Mouse (Mus musculus) neutrophil, adult 65 days (primary cell): Measurements from ENCODE around the gene Olfr923. TPM values are rescaled to one million over a fixed set of nuclear protein-coding genes. Genes with fewer than 3 reads are reported as not detected.

Experiments
- total RNA-seq: library from RNA; stranded (reverse); gene quantifications from 2 replicates; pipeline ENCODE4 v1.2.4, GENCODE M21; 2023

Olfr923 gene
- total RNA-seq = not detected in 2 replicates

DNA sequence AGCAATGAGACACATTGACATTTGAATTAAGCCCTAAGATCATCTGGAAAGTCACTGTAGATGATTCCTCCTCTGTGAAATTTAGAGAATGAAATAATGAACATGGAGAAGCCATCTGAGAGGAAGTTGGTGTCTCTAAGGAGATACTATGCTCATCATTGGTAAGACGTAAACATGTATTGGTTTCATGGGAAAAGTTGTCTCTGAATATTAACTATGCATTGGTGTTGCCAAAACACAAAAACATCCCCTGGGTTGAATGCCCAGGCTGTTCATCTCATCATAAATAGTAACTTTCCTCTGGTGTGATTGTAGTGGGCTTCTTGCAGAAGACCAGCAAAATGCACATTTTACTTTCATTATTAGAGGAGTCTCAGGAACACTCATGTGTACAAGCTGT lies at the start of gene Olfr923:
Olfr923 (plus strand) TSS at position 301 of the 400 bp plus-strand sequence.

DNA sequence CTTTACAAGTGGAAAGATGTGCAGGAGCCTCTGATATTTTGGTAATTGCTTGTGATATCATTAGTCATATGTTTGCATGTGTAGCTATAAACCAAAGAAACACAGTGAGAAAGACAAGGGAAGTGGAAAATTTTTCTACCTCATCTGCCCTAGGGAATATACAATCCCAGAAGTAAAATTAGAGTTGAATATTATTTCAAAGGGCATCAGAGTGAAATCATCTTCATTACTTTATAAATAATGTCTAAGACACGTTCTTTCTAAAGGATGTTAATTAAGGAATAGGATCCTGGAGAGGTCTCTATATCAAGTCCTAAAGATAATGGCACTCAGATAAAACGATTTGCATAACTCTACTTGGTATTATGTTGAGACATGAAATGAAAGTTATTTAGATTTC lies 12.0 kb upstream of the Olfr923 start, which contains the start of gene Olfr922:
Olfr922 (plus strand) TSS at position 301 of the 400 bp plus-strand sequence.

DNA sequence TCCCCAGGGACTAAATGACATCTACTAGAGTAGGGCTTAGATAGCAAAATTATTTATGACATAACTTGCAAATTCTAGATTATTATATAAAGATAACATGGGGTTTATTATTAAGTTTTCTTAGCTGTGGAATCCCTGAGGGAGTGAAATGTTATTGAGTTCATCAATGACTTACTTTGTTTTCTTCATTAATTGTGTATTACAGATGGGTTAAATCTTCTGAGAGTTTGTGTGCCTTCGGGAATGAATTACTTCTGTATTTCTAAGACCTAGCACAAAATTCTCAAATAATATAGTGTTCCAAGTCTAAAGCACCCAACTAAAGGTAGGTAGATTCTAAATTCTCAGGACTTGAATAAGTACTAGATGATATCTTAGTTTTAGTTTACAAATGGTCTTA lies 17.8 kb downstream of the Olfr923 start, which contains the start of gene Olfr924:
Olfr924 (plus strand) TSS at position 301 of the 400 bp plus-strand sequence.

DNA sequence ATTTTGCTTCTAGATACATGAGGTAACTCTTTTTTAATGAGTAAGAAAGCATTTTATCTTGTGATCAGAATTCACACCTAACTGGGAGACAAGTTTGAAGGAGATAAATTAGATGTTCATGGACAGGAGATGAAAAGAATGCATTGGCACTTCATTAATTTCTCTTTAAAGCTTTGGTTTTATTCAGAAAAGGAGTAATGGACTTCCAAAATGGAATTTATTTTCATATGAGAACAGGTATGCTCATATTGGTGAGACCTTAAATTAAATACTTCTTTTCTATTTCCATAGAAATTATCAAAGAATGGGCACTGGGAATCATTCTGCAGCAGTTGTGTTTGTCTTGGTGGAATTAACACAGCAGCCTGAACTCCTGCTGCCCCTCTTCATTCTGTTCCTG lies 28.4 kb downstream of the Olfr923 start, which contains the start of gene Olfr26:
Olfr26 (plus strand) TSS at position 301 of the 400 bp plus-strand sequence.

DNA sequence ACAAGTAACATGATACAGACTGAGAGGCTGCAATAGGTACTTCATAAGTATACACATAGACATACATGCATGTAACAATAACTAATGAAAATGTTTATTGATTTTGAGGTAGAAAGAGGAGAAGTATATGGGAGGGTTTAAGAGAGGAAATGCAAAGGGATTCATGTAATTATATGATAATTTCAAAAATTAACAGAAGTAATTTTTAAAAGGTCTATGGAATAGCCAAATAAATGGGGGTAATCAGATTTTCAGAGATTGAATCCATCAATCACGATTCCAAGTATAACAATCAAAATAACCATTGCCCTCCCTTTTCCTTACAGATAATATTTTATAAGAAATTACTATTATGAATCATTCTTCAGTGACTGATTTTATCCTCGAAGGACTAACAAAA lies 50.5 kb downstream of the Olfr923 start, which contains the start of gene Olfr926:
Olfr926 (plus strand) TSS at position 301 of the 400 bp plus-strand sequence.

Other genes with a start within 250 kb of the Olfr923 start
- not detected in 2 replicates for gene Olfr912, start 246.4 kb upstream of the Olfr923 start, total RNA-seq
- gene Olfr913, start 233.8 kb upstream of the Olfr923 start, total RNA-seq = not detected in 2 replicates
- gene Olfr914, start 221.4 kb upstream of the Olfr923 start, total RNA-seq = not detected in 2 replicates
- gene Olfr916, start 166.7 kb upstream of the Olfr923 start, total RNA-seq = not detected in 2 replicates
- not detected in 2 replicates for gene Olfr917, start 160.7 kb upstream of the Olfr923 start, total RNA-seq
- gene Olfr918, start 151.9 kb upstream of the Olfr923 start, total RNA-seq = not detected in 2 replicates
- not detected in 2 replicates for gene Olfr919, start 122.9 kb upstream of the Olfr923 start, total RNA-seq
- 24.1 and 27.6 TPM in 2 replicates for gene Vwa5a, start 108.3 kb upstream of the Olfr923 start, total RNA-seq
- gene Olfr920, start 74.2 kb upstream of the Olfr923 start, total RNA-seq = 0.16 TPM in 1 of 2 replicates, not detected in the other
- gene Olfr921, start 53.5 kb upstream of the Olfr923 start, total RNA-seq = not detected in 2 replicates
- gene Olfr922, start 11.9 kb upstream of the Olfr923 start, total RNA-seq = not detected in 2 replicates
- gene Olfr924, start 17.9 kb downstream of the Olfr923 start, total RNA-seq = not detected in 2 replicates
- not detected in 2 replicates for gene Olfr26, start 28.5 kb downstream of the Olfr923 start, total RNA-seq
- gene Olfr926, start 50.6 kb downstream of the Olfr923 start, total RNA-seq = not detected in 2 replicates
- gene Olfr930, start 103.3 kb downstream of the Olfr923 start, total RNA-seq = not detected in 2 replicates
- gene Olfr933, start 145.8 kb downstream of the Olfr923 start, total RNA-seq = not detected in 2 replicates
- not detected in 2 replicates for gene Olfr934, start 161.8 kb downstream of the Olfr923 start, total RNA-seq
- gene Olfr935, start 173.1 kb downstream of the Olfr923 start, total RNA-seq = not detected in 2 replicates
- not detected in 2 replicates for gene Olfr146, start 196.8 kb downstream of the Olfr923 start, total RNA-seq
- not detected in 2 replicates for gene Olfr937, start 238.4 kb downstream of the Olfr923 start, total RNA-seq